Mouse (Mus musculus) CH12.LX (cell line): ENCODE measurements around the gene Abhd16a. TPM values are rescaled to one million over a fixed set of nuclear protein-coding genes. Genes with fewer than 3 reads are reported as not detected.

Source experiments
- DNase-seq: peaks from one replicate; pipeline ENCODE4 v3.0.0-alpha.2; 2013; ENCODE audit errors: extremely low read depth
- H3K27ac ChIP-seq: 2 replicates; pipeline ENCODE4 v1.5.1; 2012; ENCODE audit warnings: low read depth, mild to moderate bottlenecking, control low read depth, moderate library complexity; ENCODE audit not compliant: insufficient read depth
- H3K27me3 ChIP-seq: replicated peaks from 2 replicates; pipeline ENCODE3; 2012; ENCODE audit warnings: inconsistent platforms
- H3K36me3 ChIP-seq, 2 experiments: replicated peaks in 1 of 2; 2 replicates each; pipeline versions ENCODE3 to v1.6.1; 2012; ENCODE audit warnings: inconsistent platforms in 1 of 2, low read length in 1 of 2, mild to moderate bottlenecking in 1 of 2, mixed read lengths in 1 of 2, moderate library complexity in 1 of 2; ENCODE audit not compliant: control insufficient read depth in 1 of 2, insufficient read depth in 1 of 2
- H3K4me1 ChIP-seq, 2 experiments: 2 replicates each; pipeline ENCODE4 v1.6.1; 2012; ENCODE audit warnings: inconsistent platforms in 1 of 2, moderate library complexity in 1 of 2; ENCODE audit not compliant: insufficient read depth in 2 of 2, control insufficient read depth in 1 of 2
- H3K4me2 ChIP-seq: 2 replicates; pipeline ENCODE4 v1.6.1; 2012; ENCODE audit warnings: low read depth, mild to moderate bottlenecking, control low read depth; ENCODE audit not compliant: poor library complexity, insufficient read depth, severe bottlenecking
- H3K4me3 ChIP-seq, 3 experiments: fragments of 150-350 bp in 1 of 3; sonication (generic) in 1 of 3; replicated peaks in 1 of 3; 2 replicates each; pipeline versions ENCODE3 to v1.5.1; 2011 to 2012; ENCODE audit warnings: low read depth in 2 of 3, low read length in 2 of 3, mild to moderate bottlenecking in 2 of 3, moderate library complexity in 2 of 3, control low read depth in 1 of 3, improper control_type of control experiment in 1 of 3, inconsistent platforms in 1 of 3, mixed read lengths in 1 of 3; ENCODE audit not compliant: poor library complexity in 1 of 3
- H3K79me2 ChIP-seq: replicated peaks from 2 replicates; pipeline ENCODE4 v1.6.1; 2012; ENCODE audit warnings: mild to moderate bottlenecking, moderate library complexity; ENCODE audit not compliant: control insufficient read depth, poor library complexity, insufficient read depth, severe bottlenecking; ENCODE audit errors: extremely low read depth
- H3K9ac ChIP-seq: 2 replicates; pipeline ENCODE4 v1.6.1; 2012; ENCODE audit warnings: low read depth, mild to moderate bottlenecking, control low read depth, moderate library complexity; ENCODE audit not compliant: insufficient read depth
- H3K9me3 ChIP-seq: replicated peaks from 2 replicates; pipeline ENCODE3; 2012; ENCODE audit warnings: low read length, inconsistent platforms, mixed read lengths
- BHLHE40 ChIP-seq: IDR thresholded peaks from 2 replicates; pipeline ENCODE4 v1.6.1; 2011; ENCODE audit warnings: mild to moderate bottlenecking, low read depth, low read length, improper control_type of control experiment
- CHD1 ChIP-seq: IDR thresholded peaks from 2 replicates; pipeline ENCODE4 v1.6.1; 2012; ENCODE audit warnings: low read depth, low read length, improper control_type of control experiment, inconsistent platforms
- CHD2 ChIP-seq: IDR thresholded peaks from 2 replicates; pipeline ENCODE4 v1.6.1; 2011; ENCODE audit warnings: low read length, improper control_type of control experiment
- CTCF ChIP-seq, 2 experiments: IDR thresholded peaks in 1 of 2; conservative IDR thresholded peaks in 1 of 2; 2 replicates each; pipeline ENCODE4 v1.5.1; 2011 to 2012; ENCODE audit warnings: low read depth in 2 of 2, low read length in 2 of 2, improper control_type of control experiment in 1 of 2, inconsistent platforms in 1 of 2, mild to moderate bottlenecking in 1 of 2, moderate library complexity in 1 of 2
- ELF1 ChIP-seq: IDR thresholded peaks from 2 replicates; pipeline ENCODE4 v1.6.1; 2014; ENCODE audit warnings: low read depth, mild to moderate bottlenecking, inconsistent platforms, low read length, improper control_type of control experiment
- EP300 ChIP-seq: IDR thresholded peaks from 2 replicates; pipeline ENCODE4 v1.6.1; 2011; ENCODE audit warnings: low read length, improper control_type of control experiment
- ETS1 ChIP-seq: conservative IDR thresholded peaks from 2 replicates; pipeline ENCODE4 v1.6.1; 2012; ENCODE audit warnings: low read depth, mild to moderate bottlenecking, inconsistent platforms, low read length, improper control_type of control experiment, moderate library complexity
- GABPA ChIP-seq: IDR thresholded peaks from 2 replicates; pipeline ENCODE4 v1.6.1; 2012; ENCODE audit warnings: low read depth, low read length, improper control_type of control experiment, inconsistent platforms; ENCODE audit not compliant: insufficient replicate concordance
- IRF4 ChIP-seq: IDR thresholded peaks from 2 replicates; pipeline ENCODE4 v1.6.1; 2014; ENCODE audit warnings: low read depth, mild to moderate bottlenecking, inconsistent platforms, low read length, improper control_type of control experiment
- JUND ChIP-seq: conservative IDR thresholded peaks from 2 replicates; pipeline ENCODE4 v1.6.1; 2011; ENCODE audit warnings: low read depth, low read length, improper control_type of control experiment
- MAX ChIP-seq: IDR thresholded peaks from 2 replicates; pipeline ENCODE4 v1.6.1; 2011; ENCODE audit warnings: low read length, improper control_type of control experiment
- MEF2A ChIP-seq: IDR thresholded peaks from 2 replicates; pipeline ENCODE4 v1.6.1; 2014; ENCODE audit warnings: low read depth, mild to moderate bottlenecking, inconsistent platforms, low read length, improper control_type of control experiment, borderline replicate concordance
- MXI1 ChIP-seq: IDR thresholded peaks from 2 replicates; pipeline ENCODE4 v1.6.1; 2011; ENCODE audit warnings: mild to moderate bottlenecking, low read depth, low read length, improper control_type of control experiment
- NELFE ChIP-seq: IDR thresholded peaks from 2 replicates; pipeline ENCODE4 v1.6.1; 2011; ENCODE audit warnings: low read depth, low read length, improper control_type of control experiment
- PAX5 ChIP-seq: IDR thresholded peaks from 2 replicates; pipeline ENCODE4 v1.6.1; 2012; ENCODE audit warnings: low read length, inconsistent platforms, mixed read lengths
- POLR2A ChIP-seq: IDR thresholded peaks from 2 replicates; pipeline ENCODE4 v1.6.1; 2011; ENCODE audit warnings: low read depth, mild to moderate bottlenecking, improper control_type of control experiment, low read length
- POLR2AphosphoS2 ChIP-seq: IDR thresholded peaks from 2 replicates; pipeline ENCODE4 v1.6.1; 2011; ENCODE audit warnings: low read depth, low read length, improper control_type of control experiment
- RAD21 ChIP-seq: IDR thresholded peaks from 2 replicates; pipeline ENCODE4 v1.6.1; 2011; ENCODE audit warnings: low read depth, mild to moderate bottlenecking, low read length, improper control_type of control experiment, moderate library complexity
- RCOR1 ChIP-seq: conservative IDR thresholded peaks from 2 replicates; pipeline ENCODE4 v1.6.1; 2012; ENCODE audit warnings: low read depth, mild to moderate bottlenecking, inconsistent platforms, low read length, improper control_type of control experiment
- SIN3A ChIP-seq: IDR thresholded peaks from 2 replicates; pipeline ENCODE4 v1.6.1; 2012; ENCODE audit warnings: low read length, improper control_type of control experiment, inconsistent platforms
- TBP ChIP-seq: conservative IDR thresholded peaks from 2 replicates; pipeline ENCODE4 v1.6.1; 2011; ENCODE audit warnings: low read depth, low read length, improper control_type of control experiment
- TCF12 ChIP-seq: IDR thresholded peaks from 2 replicates; pipeline ENCODE4 v1.6.1; 2014; ENCODE audit warnings: low read depth, mild to moderate bottlenecking, inconsistent platforms, low read length, improper control_type of control experiment
- UBTF ChIP-seq: IDR thresholded peaks from 2 replicates; pipeline ENCODE4 v1.6.1; 2012; ENCODE audit warnings: low read depth, mild to moderate bottlenecking, inconsistent platforms, low read length, improper control_type of control experiment, moderate library complexity
- USF1 ChIP-seq: IDR thresholded peaks from 2 replicates; pipeline ENCODE4 v1.6.1; 2014; ENCODE audit warnings: low read depth, mild to moderate bottlenecking, inconsistent platforms, low read length, improper control_type of control experiment
- USF2 ChIP-seq: conservative IDR thresholded peaks from 2 replicates; pipeline ENCODE4 v1.6.1; 2011; ENCODE audit warnings: low read depth, low read length, improper control_type of control experiment
- ZMIZ1 ChIP-seq: IDR thresholded peaks from 2 replicates; pipeline ENCODE4 v1.6.1; 2012; ENCODE audit warnings: low read depth, mild to moderate bottlenecking, inconsistent platforms, low read length, improper control_type of control experiment
- ZNF384 ChIP-seq: IDR thresholded peaks from 2 replicates; pipeline ENCODE4 v1.6.1; 2012; ENCODE audit warnings: low read depth, low read length, improper control_type of control experiment, inconsistent platforms
- dilution Hi-C: fragments of 300-500 bp; cut with MboI; formaldehyde crosslinking; loops from 2 replicates; pipeline ENCODE4 v1.14.3; 2020; ENCODE audit warnings: low sequenced_read_pairs; ENCODE audit not compliant: extremely low pct_unique_long_range_greater_than_20kb, extremely low pct_ligation_motif_present
- in situ Hi-C: fragments of 300-500 bp; cut with MboI; formaldehyde crosslinking; loops from 3 replicates; pipeline ENCODE4 v1.14.3; 2019; ENCODE audit warnings: low sequenced_read_pairs, low pct_ligation_motif_present, low pct_unique_long_range_greater_than_20kb, mixed read lengths
- polyA plus RNA-seq: library from polyadenylated mRNA; unstranded; fragments of >175 nt; gene quantifications from 2 replicates; pipeline ENCODE4 v1.2.1, GENCODE M21; 2012; ENCODE audit warnings: low read depth; ENCODE audit not compliant: insufficient read length
- total RNA-seq, 2 experiments: library from RNA; depleted of rRNA; stranded (reverse); fragments of 300-350 nt in 1 of 2; fragments of >200 nt in 1 of 2; gene quantifications; 2 replicates each; pipeline ENCODE4 v1.2.3; 2012 to 2014

Gene Abhd16a
- total and polyA plus RNA-seq, 3 experiments, result 11.6 to 16.6 (median 15.3) TPM

DNA sequence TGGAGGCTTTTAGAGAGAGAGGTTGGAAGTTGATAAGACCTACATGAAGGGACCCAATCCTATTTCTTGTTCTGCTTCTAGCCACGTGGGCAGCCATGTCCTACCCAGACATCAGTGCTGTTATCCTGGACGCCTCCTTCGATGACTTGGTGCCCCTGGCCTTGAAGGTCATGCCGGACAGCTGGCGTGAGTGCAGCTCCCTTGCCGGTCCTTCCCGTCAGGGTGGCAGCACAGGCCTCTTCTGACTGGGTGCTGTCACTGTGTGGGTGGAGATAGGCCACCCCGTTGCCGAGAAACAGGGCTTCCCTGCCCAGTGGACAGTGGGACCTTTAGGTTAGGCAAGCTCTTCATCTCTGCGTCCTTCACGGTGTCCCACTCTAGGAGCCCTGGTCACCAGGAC lies 12.1 kb downstream of the Abhd16a start:
- Histone ChIP-seq H3K9me3 (no peaks in the 10 kb centered on the region), H3K9ac (no peak overlapping the region), H3K4me1 (peaks cover 0 to 4% of the 10 kb centered on the region in 2 experiments; a peak in 1 of 4 replicates), H3K27me3 (no peaks in the 10 kb centered on the region), H3K36me3 (peaks cover 54 to 87% of the 10 kb centered on the region in 2 experiments), H3K4me2 (no peak overlapping the region), H3K27ac (no peak overlapping the region), H3K4me3 (no peak overlapping the region), H3K79me2 (no peaks in the 10 kb centered on the region)
- no peak for TF ChIP-seq USF2
- TF ChIP-seq ZNF384, result no peak
- no peak for TF ChIP-seq IRF4
- dilution Hi-C loops, result no loop called here
- in situ Hi-C loops, result no loop called here
- DNase-seq, result no peak

DNA sequence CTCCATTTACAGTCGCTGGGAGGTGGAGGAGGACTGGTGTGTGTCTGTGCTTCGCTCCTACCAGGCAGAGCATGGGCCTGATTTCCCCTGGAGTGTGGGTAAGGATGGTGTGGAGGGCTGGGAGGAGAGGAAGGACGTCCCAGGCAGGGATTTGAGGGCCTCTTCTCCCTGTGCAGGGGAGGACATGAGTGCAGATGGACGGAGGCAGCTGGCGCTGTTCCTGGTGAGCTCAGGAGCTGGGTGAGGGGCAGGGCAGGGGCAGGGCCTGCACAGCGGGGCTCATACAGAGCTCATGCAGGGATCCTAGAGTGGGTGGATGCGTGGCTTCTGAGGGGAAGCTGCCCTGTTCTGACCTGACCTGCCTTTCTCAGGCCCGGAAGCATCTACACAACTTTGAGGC lies 13.2 kb downstream of the Abhd16a start:
- H3K4me3 ChIP-seq, result no peak overlapping the region
- in situ Hi-C loops (no loop called here), dilution Hi-C loops (no loop called here)
- no peaks in the 10 kb centered on the region for H3K79me2 ChIP-seq
- no peak overlapping the region for H3K27ac ChIP-seq
- no peaks in the 10 kb centered on the region for H3K27me3 ChIP-seq
- no peak overlapping the region for H3K4me2 ChIP-seq
- H3K4me1 ChIP-seq, result peaks cover 0 to 4% of the 10 kb centered on the region in 2 experiments; a peak in 1 of 4 replicates
- H3K9me3 ChIP-seq, result no peaks in the 10 kb centered on the region
- H3K9ac ChIP-seq, result no peak overlapping the region
- TF ChIP-seq CHD1 (no peak), MXI1 (no peak), RAD21 (no peak), CHD2 (no peak), IRF4 (no peak), MAX (no peak), ZMIZ1 (no peak), CTCF (conservative IDR thresholded peaks at IDR 0.05 in 1 of 2, IDR thresholded peaks at IDR 0.05 in 1 of 2; ENCODE audit: low read depth in 2 of 2, low read length in 2 of 2) (no peak), TBP (no peak), USF2 (no peak), POLR2A (no peak), BHLHE40 (no peak)
- peaks cover 43 to 75% of the 10 kb centered on the region in 2 experiments for H3K36me3 ChIP-seq
- no peak for DNase-seq

DNA sequence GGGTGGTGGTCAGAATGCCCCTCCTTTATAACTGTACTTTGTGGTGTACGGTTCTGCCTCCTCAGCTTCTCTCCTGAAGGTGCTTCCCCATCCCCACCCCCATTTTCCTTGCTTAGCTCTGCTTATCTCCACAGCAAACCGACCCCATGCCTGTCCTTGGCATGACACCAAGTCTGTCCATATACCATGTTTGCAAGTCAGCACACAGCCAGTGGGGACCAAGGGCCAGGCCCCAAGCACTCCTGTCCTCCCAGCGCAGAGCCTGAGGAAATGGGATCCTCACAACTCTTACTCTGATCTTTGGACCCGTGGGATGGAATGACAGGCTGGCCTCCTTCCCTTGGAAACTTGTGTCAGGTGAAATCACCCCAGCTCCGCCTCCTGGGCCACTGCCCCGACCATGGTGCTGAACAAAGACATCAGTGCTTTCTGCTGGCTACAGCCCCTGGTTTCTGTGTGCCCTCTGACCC lies 14.2 kb downstream of the Abhd16a start:
- H3K4me3 ChIP-seq, result no peak overlapping the region
- H3K36me3 ChIP-seq, result peaks cover 40 to 67% of the 10 kb centered on the region in 2 experiments
- no peak for DNase-seq
- in situ Hi-C loops (no loop called here), dilution Hi-C loops (no loop called here)
- no peak overlapping the region for H3K4me2 ChIP-seq
- H3K4me1 ChIP-seq, result peaks cover 0 to 4% of the 10 kb centered on the region in 2 experiments; a peak in 1 of 4 replicates
- H3K9me3 ChIP-seq, result no peaks in the 10 kb centered on the region
- H3K9ac ChIP-seq, result no peak overlapping the region
- no peak overlapping the region for H3K27ac ChIP-seq
- no peaks in the 10 kb centered on the region for H3K27me3 ChIP-seq
- no peaks in the 10 kb centered on the region for H3K79me2 ChIP-seq
- TF ChIP-seq NELFE, result no peak
- TF ChIP-seq MEF2A, result no peak
- TF ChIP-seq ETS1, result no peak
- no peak for TF ChIP-seq RCOR1
- no peak for TF ChIP-seq USF1
- TF ChIP-seq POLR2AphosphoS2, result no peak
- no peak for TF ChIP-seq ZMIZ1
- no peak for TF ChIP-seq ZNF384
- no peak for TF ChIP-seq GABPA
- no peak for TF ChIP-seq EP300
- no peak for TF ChIP-seq CHD2
- TF ChIP-seq SIN3A, result no peak
- TF ChIP-seq RAD21, result no peak
- TF ChIP-seq JUND, result no peak
- no peak for TF ChIP-seq USF2
- TF ChIP-seq TCF12, result no peak
- TF ChIP-seq UBTF, result no peak
- no peak for TF ChIP-seq ELF1
- no peak for TF ChIP-seq PAX5
